Mouse (Mus musculus) lung, adult 2 months (tissue): Measurements from ENCODE around the gene Gpr146. TPM values are rescaled to one million over a fixed set of nuclear protein-coding genes. Genes with fewer than 3 reads are reported as not detected.

Experiments
- DNase-seq: peaks from one replicate; pipeline ENCODE4 v3.0.0; 2022
- H3K4me1 ChIP-seq: fragments of 200-500 bp; 2 replicates; pipeline ENCODE4 v1.6.1; 2011; ENCODE audit warnings: low read length; ENCODE audit not compliant: control insufficient read depth, insufficient read depth
- H3K4me3 ChIP-seq: fragments of 200-500 bp; replicated peaks from 2 replicates; pipeline ENCODE3; 2011; ENCODE audit warnings: low read depth, mild to moderate bottlenecking, control low read depth, low read length; ENCODE audit errors: extremely low read depth
- CTCF ChIP-seq: fragments of 200-500 bp; IDR thresholded peaks from 2 replicates; pipeline ENCODE4 v1.5.1; 2011; ENCODE audit warnings: mild to moderate bottlenecking, low read length, control low read depth; ENCODE audit not compliant: insufficient read depth
- POLR2A ChIP-seq: fragments of 200-500 bp; IDR thresholded peaks from 2 replicates; pipeline ENCODE4 v1.6.1; 2011; ENCODE audit warnings: low read depth, mild to moderate bottlenecking, control low read depth, low read length, borderline replicate concordance; ENCODE audit errors: extremely low read depth
- WGBS: fragments of 180-500 bp; shearing (Covaris S2); methylation state at CpG from one replicate; pipeline ENCODE4 v1.1.7; 2018; 5-methylcytosine and 5-hydroxymethylcytosine counted together
- polyA plus RNA-seq: library from polyadenylated mRNA; depleted of rRNA; stranded (reverse); fragments of >200 nt; gene quantifications from 2 replicates; pipeline ENCODE4 v1.2.3, GENCODE M21; 2012

Gpr146 gene
- polyA plus RNA-seq, 1 experiment, result 75.7 TPM

DNA sequence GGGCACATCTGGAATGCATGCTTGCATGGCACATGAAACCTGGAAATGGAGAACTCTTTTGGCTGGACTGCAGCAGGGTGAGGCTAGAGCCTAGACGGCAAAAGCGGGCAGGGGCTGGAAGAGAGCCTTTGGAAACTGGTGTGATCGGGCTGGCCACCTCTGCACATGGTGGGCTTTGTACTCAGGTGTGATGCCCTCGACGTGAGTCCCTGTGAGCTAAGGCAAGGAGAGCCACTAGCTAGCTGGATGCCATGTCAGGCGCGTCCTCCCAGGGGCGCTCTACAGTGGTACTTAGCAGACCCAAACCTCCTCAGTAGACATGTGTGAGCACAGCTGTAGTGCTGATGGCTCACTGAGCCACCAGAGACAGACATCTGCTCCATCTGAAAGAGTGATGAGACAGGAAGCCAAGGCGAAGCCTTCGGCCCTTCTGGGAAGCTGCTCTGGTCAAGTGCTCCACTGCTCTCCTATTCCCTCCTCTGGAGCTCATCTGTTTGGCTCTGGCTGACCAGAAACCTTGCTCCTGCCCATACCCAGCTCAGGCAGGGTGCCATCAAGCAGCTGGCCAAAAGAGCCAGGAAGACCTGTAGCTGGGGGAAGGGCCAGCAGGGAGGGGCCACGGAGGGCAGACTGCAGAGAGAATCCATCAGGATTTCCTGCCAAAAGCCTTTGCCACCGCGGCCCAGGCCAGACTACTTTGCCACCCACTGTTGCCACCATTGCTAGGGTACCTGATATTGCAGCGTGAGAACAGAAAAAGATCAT lies 29.8 kb downstream of the Gpr146 start:
- no peak for DNase-seq
- WGBS, result 68% methylated on average over 14 of the region's 14 CpGs
- Histone ChIP-seq H3K4me1 (peaks cover 17% of the 10 kb centered on the region), H3K4me3 (no peak overlapping the region)
- TF ChIP-seq CTCF (no peak), POLR2A (no peak)

DNA sequence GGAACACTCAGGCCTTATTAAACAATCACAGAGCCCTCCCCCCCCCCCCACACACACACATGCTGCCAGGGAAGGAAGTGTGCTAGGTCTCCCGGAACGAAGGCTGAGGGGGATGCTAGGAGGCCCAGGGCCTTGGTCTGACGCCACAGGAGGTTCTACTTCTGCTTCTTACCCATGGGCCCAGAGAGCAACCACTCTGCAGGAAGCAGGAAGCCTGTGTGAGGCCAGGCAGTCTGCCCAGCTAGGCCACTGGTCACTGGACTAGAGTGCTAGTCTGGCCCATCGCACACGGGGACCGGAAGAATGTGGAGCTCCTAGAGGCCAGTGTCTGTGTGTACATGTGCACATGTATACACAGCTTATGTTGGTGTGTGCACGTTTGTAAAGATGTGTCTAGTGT lies 31.0 kb downstream of the Gpr146 start:
- Histone ChIP-seq H3K4me3 (no peak overlapping the region), H3K4me1 (peaks cover 17% of the 10 kb centered on the region)
- TF ChIP-seq POLR2A (no peak), CTCF (no peak)
- no peak for DNase-seq
- 48% methylated on average over 7 of the region's 7 CpGs for WGBS

DNA sequence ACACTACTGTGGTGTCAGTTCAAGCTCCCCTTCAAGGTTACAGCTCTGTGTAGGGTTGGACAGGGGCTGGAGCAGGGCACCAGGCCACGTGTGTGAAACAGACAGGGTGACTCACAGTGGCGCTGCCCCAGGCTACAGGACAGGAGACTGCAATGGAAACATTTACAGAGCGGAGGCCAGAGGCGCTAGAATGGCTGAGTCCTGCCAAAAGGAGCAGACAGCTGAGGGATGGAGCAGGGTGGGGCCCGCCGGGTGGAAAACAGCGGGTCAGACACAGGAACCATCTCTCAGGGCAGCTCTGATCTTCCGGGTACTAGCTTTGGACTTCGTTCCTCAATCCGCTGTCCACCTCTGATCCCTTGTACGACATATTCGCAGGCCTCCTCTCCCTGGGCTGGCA lies 31.9 kb downstream of the Gpr146 start:
- no peak for TF ChIP-seq CTCF
- no peak for TF ChIP-seq POLR2A
- H3K4me1 ChIP-seq, result peaks cover 17% of the 10 kb centered on the region
- no peak for DNase-seq

DNA sequence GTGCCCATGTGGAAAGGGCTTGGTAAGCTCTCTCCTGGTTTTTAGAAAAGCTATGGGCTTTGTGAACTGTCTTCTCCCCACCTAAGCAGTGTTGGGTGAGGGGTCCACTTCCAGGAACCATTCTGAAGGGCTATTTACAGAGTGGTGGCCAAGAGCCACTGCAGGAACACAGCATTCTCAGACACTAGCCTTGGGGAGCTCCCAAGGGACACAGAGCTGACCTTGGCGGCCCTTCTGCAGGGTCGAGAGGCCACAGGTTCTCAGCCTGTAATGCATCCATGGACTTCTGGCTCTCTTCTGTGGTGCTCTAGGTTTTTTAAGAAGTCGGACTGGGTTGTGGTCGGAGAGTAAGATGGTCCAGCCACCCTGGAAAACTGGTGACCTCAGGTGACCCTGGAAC lies 32.6 kb downstream of the Gpr146 start:
- WGBS, result 87% methylated on average over 4 of the region's 4 CpGs
- TF ChIP-seq POLR2A (no peak), CTCF (no peak)
- no peak overlapping the region for H3K4me3 ChIP-seq
- DNase-seq, result no peak
- H3K4me1 ChIP-seq, result peaks cover 17% of the 10 kb centered on the region

More for the DNA sequence above, 31.9 kb downstream of the Gpr146 start:
- H3K4me3 ChIP-seq, result no peak overlapping the region
- 31% methylated on average over 12 of the region's 12 CpGs for WGBS

DNA sequence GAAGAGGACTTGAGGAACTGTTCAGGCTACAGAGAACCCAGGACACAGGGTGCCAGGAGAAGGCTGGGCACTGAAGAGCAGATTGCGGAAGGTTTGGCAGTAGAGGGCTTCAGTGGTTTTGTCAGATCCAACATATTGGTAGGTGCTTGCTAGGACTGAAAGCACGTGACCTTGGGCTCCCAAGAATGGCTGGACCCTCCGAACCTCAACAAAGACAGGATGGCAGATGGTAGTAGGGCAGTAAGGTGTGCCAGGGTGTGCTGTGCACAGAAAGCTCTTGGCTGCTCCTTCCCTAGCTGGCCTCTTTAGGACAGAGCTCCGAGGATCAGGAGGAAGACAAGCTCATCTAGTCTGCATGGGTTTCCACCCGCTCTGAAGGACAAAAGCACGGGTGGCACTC lies 33.6 kb downstream of the Gpr146 start:
- no peak for TF ChIP-seq POLR2A
- TF ChIP-seq CTCF, result no peak
- Histone ChIP-seq H3K4me1 (peaks cover 15% of the 10 kb centered on the region), H3K4me3 (no peak overlapping the region)
- WGBS, result 88% methylated on average over 6 of the region's 6 CpGs
- DNase-seq, result no peak

DNA sequence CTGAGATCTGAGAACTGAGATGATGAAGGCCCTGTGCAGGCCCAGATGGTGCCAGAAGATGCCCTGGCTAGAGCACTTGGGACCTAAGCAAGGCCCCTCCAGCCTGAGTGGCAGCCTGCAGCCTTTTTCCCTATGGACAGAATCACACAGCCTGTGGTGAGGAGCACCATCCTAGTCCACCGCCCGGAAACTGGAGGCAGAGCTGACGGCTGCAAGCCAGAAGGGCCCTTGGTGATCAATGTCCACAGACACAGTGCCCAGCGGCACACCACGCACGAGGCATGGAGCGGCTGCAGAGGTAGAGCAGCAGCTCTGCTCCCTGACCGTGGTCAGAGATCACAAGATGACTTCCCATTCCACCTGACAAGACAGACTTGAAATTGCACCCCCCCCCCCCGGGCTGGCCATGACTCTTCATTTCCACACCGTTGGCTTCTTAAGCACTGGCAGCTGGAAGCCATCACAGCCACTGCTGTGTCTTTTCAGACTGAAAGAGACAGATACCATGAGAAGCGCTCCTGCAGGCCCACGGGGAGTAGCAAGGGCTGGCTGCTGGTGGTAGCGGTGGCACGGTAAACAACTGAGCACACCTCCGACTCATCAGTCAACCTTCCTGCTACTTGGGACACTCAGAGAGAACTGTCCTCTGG lies 34.3 kb downstream of the Gpr146 start:
- TF ChIP-seq CTCF (no peak), POLR2A (no peak)
- no peak overlapping the region for H3K4me3 ChIP-seq
- WGBS, result 81% methylated on average over 15 of the region's 15 CpGs
- H3K4me1 ChIP-seq, result peaks cover 15% of the 10 kb centered on the region
- DNase-seq, result no peak

DNA sequence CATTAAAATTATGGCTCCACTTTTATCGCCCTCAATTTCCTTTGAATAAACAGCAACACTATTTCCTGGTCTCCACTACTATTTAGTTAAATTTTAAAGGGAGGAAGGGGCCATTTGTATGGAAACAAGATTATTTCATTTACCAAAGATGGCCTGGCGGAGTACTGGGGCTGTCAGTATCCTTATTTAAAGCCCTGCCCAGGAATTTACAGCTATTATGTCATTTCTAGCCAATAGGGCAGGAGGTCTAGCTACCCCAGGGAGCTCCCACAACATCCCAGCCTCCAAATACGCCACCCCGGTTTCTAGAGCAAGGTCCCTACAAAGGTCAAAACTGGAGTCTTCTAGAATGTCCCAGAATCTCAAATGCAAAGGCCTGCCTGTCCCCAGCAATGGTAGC lies 36.0 kb downstream of the Gpr146 start:
- Histone ChIP-seq H3K4me1 (peaks cover 12% of the 10 kb centered on the region), H3K4me3 (no peak overlapping the region)
- WGBS, result 75% methylated on average over 4 of the region's 4 CpGs
- no peak for TF ChIP-seq CTCF
- no peak for TF ChIP-seq POLR2A
- DNase-seq, result no peak

DNA sequence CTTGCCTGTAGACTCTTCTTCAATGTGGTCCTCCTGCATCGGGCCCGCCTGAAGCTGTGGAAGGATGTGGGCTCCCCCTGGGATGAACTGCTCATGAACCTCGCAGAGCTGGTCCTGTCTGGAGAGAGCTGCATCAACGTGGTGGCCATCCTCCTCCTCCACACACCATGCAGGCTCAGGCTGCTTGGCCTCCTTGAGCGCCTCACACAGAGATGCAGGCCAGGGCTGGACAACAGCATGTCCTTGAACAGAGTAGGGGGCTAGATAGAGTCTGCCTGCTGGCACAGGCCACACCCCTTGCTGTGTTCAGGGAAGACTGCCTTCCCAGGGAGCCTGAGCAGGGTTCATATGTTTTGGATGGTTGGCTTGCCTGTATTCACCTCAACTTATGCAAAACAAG lies 37.5 kb downstream of the Gpr146 start:
- DNase-seq, result no peak
- 92% methylated on average over 5 of the region's 5 CpGs for WGBS
- Histone ChIP-seq H3K4me3 (no peak overlapping the region), H3K4me1 (no peaks in the 10 kb centered on the region)
- no peak for TF ChIP-seq POLR2A
- TF ChIP-seq CTCF, result no peak

DNA sequence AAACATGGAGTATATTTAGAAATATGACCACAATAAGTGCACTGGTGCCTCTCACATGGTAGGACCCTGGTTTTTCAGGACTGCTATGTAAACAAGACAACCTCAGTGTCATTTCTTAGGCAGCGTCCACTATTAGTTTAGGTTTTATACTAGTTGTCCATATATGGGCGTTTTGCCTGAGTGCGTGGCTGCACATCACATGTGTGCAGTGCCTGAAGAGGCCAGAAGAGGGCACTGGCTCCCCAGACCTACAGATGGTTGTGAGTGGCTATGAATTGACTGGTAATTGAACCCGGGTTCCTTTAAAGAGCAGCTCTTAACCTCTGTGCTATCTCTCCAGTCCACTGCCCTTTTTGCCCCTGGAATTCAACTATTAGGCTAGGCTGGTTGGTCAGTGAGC lies 39.4 kb downstream of the Gpr146 start:
- 97% methylated on average over 4 of the region's 4 CpGs for WGBS
- Histone ChIP-seq H3K4me1 (no peaks in the 10 kb centered on the region), H3K4me3 (no peak overlapping the region)
- no peak for DNase-seq
- TF ChIP-seq CTCF (peak; percentile 29; the same call in 1 of the 2 replicates), POLR2A (no peak)

DNA sequence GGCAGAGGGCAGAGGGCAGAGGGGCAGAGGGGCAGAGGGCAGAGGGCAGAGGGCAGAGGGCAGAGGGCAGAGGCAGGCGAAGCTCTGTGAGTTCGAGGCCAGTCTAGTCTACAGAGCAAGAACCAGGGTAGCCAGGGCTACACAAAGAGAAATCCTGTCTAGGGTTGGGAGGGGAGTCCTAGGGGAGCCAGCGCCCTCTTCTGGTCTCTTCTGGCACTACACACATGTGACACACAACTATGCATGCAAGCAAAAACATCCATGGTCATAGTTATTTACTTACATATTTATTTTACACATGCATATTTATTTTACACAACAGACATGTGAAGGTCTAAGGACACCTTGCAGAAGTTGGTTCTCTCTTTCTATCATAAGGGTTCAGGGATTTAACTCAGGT lies 40.0 kb downstream of the Gpr146 start:
- DNase-seq, result no peak
- no peak for TF ChIP-seq POLR2A
- TF ChIP-seq CTCF, result no peak
- Histone ChIP-seq H3K4me3 (no peak overlapping the region), H3K4me1 (no peaks in the 10 kb centered on the region)
- 94% methylated on average over 3 of the region's 3 CpGs for WGBS
